Mouse (Mus musculus) kidney, postnatal 36 days (tissue): ENCODE results near the gene Tnfsfm13.
"Not testable (repeated sequence)": the region's sequence is repeated elsewhere in the genome, so short reads cannot be mapped to it uniquely, and the experiment has no call there.

ENCODE experiments used
- DNase-seq, 2 experiments: peaks; one replicate each; pipeline ENCODE4 v3.0.0; 2021 to 2022; ENCODE audit warnings: mixed read lengths in 2 of 2

Tnfsfm13 gene

GRCm38 (mm10) chr11:69703814-69704612 is 8.1 kb upstream of the Tnfsfm13 start:
- no peak for DNase-seq

GRCm38 (mm10) chr11:69703381-69703780 is 7.5 kb upstream of the Tnfsfm13 start:
- not testable (repeated sequence) for DNase-seq

DNA sequence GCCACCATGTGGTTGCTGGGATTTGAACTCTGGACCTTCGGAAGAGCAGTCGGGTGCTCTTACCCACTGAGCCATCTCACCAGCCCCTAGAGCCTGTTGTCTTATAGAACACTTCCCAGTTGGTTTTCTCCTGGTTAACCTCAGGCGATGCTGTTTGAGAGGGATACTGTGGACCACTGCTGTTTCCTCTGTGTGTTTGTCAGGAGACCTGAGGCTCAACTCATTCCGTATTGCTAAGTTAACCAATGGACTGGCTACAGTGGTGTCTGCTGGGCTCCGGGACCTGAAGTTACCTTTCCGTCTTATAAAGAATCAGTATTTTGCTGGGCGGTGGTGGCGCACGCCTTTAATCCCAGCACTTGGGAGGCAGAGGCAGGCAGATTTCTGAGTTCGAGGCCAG is 7.0 kb upstream of the Tnfsfm13 start:
- not testable (repeated sequence) for DNase-seq

DNA sequence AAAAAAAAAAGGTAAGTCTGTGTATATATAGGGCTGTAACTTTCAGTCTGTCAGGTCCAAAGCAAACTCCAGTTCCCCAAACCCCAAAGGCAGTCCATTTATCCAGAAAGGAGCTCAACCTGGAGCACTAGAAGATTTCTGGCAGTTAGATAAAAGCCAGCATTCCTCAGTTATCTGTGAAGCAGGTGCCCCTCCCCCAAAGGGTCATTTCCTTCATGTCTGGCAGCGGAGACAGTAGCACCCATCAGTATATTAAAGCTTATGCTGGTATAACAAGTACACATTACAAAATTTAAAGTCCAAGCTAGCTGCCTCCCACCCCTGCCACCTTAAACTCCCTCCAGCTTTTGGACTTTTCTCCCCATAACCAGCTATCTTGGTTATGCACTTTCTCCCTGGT is 3.7 kb upstream of the Tnfsfm13 start:
- no peak for DNase-seq

DNA sequence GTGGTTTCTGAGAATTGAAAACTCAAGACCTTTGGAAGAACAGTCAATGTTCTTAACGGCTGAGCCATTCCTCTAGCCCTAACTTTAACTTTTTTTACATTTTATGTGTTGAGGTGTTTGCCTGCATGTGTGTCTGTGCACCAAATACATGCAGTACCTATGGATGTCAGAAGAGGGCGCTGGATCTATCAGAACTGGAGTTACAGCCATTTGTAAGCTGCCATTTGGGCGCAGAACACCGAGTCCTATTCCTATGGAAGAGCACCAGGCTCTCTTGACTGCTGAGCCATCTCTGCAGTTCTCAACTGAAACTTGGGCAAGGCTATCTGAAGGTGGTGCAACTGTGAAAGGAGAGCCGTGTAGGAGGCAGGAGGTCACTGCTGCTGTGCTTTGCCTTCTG is 2.7 kb upstream of the Tnfsfm13 start:
- DNase-seq, result no peak

DNA sequence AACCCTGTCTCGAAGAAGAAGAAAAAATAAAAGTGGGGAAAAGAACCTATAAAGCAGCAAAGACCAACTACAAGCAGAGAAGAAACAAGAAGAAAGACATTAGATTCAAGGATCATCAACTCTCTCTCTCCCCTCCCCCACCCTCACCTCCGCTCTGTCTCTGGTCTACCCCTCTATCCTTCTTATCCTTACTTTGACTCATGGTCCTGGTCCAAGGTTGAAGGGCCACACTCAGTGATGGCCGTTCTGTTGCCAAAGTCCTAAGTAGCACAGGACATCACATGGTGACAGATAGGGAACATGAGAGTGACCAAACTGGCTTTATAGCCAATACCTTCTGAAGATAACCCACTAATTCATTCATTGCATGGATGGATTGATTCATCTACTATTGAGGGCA is 1.5 kb upstream of the Tnfsfm13 start:
- DNase-seq, result no peak

DNA sequence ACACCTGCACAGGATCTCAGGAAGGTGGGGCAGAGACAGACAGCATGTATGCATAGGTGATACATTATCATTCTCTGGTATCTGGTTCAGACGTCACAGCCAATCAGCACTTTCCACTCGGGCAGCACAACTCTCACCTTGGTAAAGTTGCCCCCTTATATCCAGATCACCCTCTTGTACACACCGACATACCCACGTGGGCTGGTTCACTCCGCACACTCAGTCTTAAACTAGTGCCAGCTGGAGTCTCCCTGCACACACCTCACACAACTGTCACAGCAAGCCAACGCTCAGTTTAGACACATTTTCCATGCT is 895 bp downstream of the Tnfsfm13 start:
- no peak for DNase-seq

DNA sequence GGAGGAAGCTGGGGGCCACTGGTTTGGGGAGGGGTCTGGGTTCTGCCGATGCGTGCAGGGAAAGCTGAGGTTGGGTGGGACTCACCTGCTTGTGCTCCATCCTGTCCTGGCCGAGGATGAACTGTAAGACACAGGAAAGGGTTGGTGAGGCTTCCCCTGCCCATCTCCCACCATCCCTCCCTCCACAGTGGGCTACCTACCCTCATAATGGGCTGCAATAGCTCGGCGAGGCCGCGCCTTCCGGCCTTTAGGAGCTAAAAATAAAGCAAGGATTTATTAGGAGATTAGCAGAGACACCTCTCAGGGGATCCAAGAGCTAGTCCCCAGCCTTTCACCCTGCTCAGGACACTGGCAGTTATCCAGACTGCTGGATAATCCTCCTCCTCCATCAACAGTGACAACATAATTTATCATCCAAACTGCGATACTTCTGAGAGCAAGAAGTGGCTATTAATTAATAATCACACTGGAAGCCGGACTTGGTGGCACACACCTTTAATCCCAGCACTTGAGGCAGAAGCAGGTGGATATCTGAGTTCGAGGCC is 2.4 kb downstream of the Tnfsfm13 start:
- DNase-seq, result peak in 1 of 2 experiments; percentile 36

- peak; percentile 75 to 82 for DNase-seq
Measured at GRCm38 (mm10) chr11:69692863-69693262, 3.0 kb downstream of the Tnfsfm13 start.

DNA sequence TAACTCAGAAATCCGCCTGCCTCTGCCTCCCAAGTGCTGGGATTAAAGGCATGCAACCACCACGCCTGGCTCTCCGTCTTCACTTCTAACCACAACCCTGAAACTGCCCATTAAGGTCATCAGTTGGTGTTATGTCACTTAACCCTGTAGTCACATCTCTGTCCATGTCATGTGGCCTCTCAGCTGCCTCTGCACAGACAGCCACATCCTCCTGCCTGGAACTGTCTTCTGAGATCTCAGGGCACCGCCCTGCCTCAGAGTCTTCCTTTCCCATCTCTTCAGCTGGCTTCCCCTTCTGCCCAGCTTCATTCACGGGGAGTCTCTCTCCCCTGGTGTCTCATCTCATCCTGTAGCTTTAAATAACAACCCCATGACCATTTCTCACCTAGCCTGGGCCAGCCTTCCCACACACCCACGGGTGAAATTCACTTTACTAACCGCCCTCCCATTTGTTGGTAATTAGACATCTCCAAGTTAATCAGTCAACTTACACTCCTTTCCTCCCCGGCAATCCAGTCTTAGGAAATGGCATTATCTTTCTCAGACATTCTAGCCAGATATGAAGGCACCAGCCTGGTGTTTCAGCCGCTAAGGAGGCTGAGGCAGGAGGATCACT is 3.6 kb downstream of the Tnfsfm13 start:
- peak in 1 of 2 experiments; percentile 32 for DNase-seq

DNA sequence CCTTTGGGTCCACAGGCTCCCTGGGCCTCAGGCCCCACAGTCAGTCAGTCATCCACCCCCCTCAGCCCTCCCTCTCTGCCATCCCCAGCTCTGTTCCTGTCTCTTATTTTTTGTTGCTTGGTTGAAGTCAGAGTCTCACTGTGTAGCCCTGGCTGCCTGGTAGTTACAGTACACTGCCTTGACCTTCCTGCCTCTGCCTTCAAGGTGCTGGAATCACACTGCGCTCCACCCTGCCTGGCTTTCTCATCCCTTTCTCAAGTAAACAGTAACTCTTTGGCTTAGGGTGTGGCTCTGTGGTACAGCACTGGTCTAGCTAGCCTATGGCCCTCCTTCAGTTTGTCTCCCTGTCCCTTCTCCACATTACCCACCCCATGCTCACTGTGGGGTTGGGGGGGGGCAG is 6.0 kb downstream of the Tnfsfm13 start:
- peak; percentile 63 for DNase-seq

DNA sequence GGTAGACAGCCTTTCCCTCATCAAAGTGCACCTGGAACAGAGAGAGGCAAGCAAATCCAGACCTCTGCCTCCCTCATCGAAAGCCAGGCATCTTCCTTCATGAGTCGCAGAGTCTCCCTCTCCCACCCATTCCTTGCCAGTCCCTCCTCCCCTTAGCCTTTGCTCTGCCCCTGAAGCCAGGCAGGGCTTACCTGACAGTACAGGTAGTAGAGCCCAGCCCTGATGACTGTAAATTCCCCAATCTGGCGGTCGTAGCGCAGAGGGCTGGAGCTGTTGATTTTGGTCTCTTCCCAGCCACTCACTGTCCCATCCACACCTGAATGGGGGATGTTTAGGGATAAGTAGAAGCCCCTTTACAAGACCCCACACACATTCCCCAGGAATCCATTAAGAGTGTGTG is 8.8 kb downstream of the Tnfsfm13 start:
- no peak for DNase-seq

GRCm38 (mm10) chr11:69686377-69686776 is 9.5 kb downstream of the Tnfsfm13 start:
- peak; percentile 84 to 93 for DNase-seq

GRCm38 (mm10) chr11:69685526-69686148 is 10.3 kb downstream of the Tnfsfm13 start, which contains the start of gene Tnfsf13:
Gene Tnfsf13 (minus strand): TSS chr11:69685784.
- peak; percentile 91 to 94 for DNase-seq

GRCm38 (mm10) chr11:69684936-69685335 is 11.0 kb downstream of the Tnfsfm13 start:
- DNase-seq, result no peak

DNA sequence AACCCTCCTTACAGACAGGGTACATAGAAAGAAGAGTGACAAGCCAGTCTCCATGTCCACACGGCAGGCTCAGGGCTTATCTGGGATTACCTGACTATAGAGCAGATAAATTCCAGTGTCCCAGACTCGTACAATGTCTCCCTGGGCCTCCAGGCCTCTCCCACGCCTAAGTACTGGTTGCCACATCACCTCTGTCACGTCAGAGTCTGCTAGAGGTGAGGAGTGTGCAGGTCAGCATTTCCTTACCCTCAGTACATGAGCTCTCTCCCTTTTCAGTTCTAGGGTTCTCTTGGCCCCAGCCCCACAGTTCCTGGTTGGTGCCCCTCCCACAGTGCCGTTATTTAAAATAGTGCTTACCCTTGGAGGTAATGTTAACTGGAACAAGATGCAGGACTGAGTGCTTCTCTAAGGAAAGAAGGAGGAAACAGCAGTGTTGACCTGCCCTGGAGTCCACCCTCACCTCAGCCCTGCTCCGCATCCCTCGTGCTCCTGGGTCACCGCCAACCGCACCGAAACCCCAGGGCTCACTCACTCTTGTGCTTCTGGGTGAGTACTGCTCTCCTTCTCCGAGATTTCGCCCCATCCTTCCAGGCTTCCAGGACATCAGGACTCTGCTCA is 11.7 kb downstream of the Tnfsfm13 start:
- DNase-seq, result peak in 1 of 2 experiments; percentile 33

- no peak for DNase-seq
Measured at GRCm38 (mm10) chr11:69683576-69683975, 12.3 kb downstream of the Tnfsfm13 start.

GRCm38 (mm10) chr11:69682840-69683533 is 12.9 kb downstream of the Tnfsfm13 start:
- peak; percentile 89 to 95 for DNase-seq

DNA sequence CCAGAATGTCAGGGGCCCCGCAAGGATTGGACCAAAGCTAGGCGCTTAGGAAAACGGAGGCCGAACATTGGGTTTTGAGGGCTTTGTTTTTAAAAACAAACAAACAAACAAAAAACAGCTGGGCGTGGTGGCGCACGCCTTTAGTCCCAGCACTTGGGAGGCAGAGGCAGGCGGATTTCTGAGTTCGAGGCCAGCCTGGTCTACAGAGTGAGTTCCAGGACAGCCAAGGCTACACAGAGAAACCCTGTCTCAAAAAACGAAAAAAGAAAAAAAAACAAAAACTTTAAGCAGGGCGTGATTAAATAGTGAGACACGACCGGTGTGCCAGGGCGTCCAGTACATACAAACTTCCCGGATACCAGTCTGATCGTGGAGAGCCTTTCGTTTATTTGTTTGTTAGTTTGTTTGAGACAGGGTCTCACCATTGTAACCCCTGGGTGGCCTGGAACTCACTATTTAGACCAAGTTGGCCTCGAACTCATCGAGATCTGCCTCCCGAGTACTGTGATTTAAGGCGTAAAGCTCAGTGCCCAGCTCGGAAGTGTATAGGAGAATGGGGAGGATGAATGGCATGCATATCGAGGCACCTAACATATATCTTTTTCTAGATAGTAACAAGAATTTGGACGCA is 13.6 kb downstream of the Tnfsfm13 start:
- DNase-seq, result no peak

- DNase-seq, result peak; percentile 98
Measured at GRCm38 (mm10) chr11:69681314-69682208, 14.3 kb downstream of the Tnfsfm13 start, which contains the start of gene Senp3. Gene Senp3 (minus strand): TSS chr11:69682084.
